Mouse (Mus musculus) CH12.LX (cell line): ENCODE measurements at regions not wholly inside any gene's neighbourhood (a gene's known extent, or its start where the extent isn't known, plus 50 kb on each side); places are given as distances from the start of the nearest gene placed in this dataset.

ENCODE experiments used
- DNase-seq: peaks from one replicate; pipeline ENCODE4 v3.0.0-alpha.2; 2013; ENCODE audit errors: extremely low read depth
- H3K27ac ChIP-seq: 2 replicates; pipeline ENCODE4 v1.5.1; 2012; ENCODE audit warnings: low read depth, mild to moderate bottlenecking, control low read depth, moderate library complexity; ENCODE audit not compliant: insufficient read depth
- H3K27me3 ChIP-seq: replicated peaks from 2 replicates; pipeline ENCODE3; 2012; ENCODE audit warnings: inconsistent platforms
- H3K36me3 ChIP-seq, 2 experiments: replicated peaks in 1 of 2; 2 replicates each; pipeline versions ENCODE3 to v1.6.1; 2012; ENCODE audit warnings: inconsistent platforms in 1 of 2, low read length in 1 of 2, mild to moderate bottlenecking in 1 of 2, mixed read lengths in 1 of 2, moderate library complexity in 1 of 2; ENCODE audit not compliant: control insufficient read depth in 1 of 2, insufficient read depth in 1 of 2
- H3K4me1 ChIP-seq, 2 experiments: 2 replicates each; pipeline ENCODE4 v1.6.1; 2012; ENCODE audit warnings: inconsistent platforms in 1 of 2, moderate library complexity in 1 of 2; ENCODE audit not compliant: insufficient read depth in 2 of 2, control insufficient read depth in 1 of 2
- H3K4me2 ChIP-seq: 2 replicates; pipeline ENCODE4 v1.6.1; 2012; ENCODE audit warnings: low read depth, mild to moderate bottlenecking, control low read depth; ENCODE audit not compliant: poor library complexity, insufficient read depth, severe bottlenecking
- H3K4me3 ChIP-seq, 3 experiments: fragments of 150-350 bp in 1 of 3; sonication (generic) in 1 of 3; replicated peaks in 1 of 3; 2 replicates each; pipeline versions ENCODE3 to v1.5.1; 2011 to 2012; ENCODE audit warnings: low read depth in 2 of 3, low read length in 2 of 3, mild to moderate bottlenecking in 2 of 3, moderate library complexity in 2 of 3, control low read depth in 1 of 3, improper control_type of control experiment in 1 of 3, inconsistent platforms in 1 of 3, mixed read lengths in 1 of 3; ENCODE audit not compliant: poor library complexity in 1 of 3
- H3K79me2 ChIP-seq: replicated peaks from 2 replicates; pipeline ENCODE4 v1.6.1; 2012; ENCODE audit warnings: mild to moderate bottlenecking, moderate library complexity; ENCODE audit not compliant: control insufficient read depth, poor library complexity, insufficient read depth, severe bottlenecking; ENCODE audit errors: extremely low read depth
- H3K9ac ChIP-seq: 2 replicates; pipeline ENCODE4 v1.6.1; 2012; ENCODE audit warnings: low read depth, mild to moderate bottlenecking, control low read depth, moderate library complexity; ENCODE audit not compliant: insufficient read depth
- H3K9me3 ChIP-seq: replicated peaks from 2 replicates; pipeline ENCODE3; 2012; ENCODE audit warnings: low read length, inconsistent platforms, mixed read lengths
- BHLHE40 ChIP-seq: IDR thresholded peaks from 2 replicates; pipeline ENCODE4 v1.6.1; 2011; ENCODE audit warnings: mild to moderate bottlenecking, low read depth, low read length, improper control_type of control experiment
- CHD2 ChIP-seq: IDR thresholded peaks from 2 replicates; pipeline ENCODE4 v1.6.1; 2011; ENCODE audit warnings: low read length, improper control_type of control experiment
- E2F4 ChIP-seq: IDR thresholded peaks from 2 replicates; pipeline ENCODE4 v1.6.1; 2011; ENCODE audit warnings: low read depth, low read length, improper control_type of control experiment; ENCODE audit not compliant: insufficient replicate concordance
- ELF1 ChIP-seq: IDR thresholded peaks from 2 replicates; pipeline ENCODE4 v1.6.1; 2014; ENCODE audit warnings: low read depth, mild to moderate bottlenecking, inconsistent platforms, low read length, improper control_type of control experiment
- EP300 ChIP-seq: IDR thresholded peaks from 2 replicates; pipeline ENCODE4 v1.6.1; 2011; ENCODE audit warnings: low read length, improper control_type of control experiment
- ETS1 ChIP-seq: conservative IDR thresholded peaks from 2 replicates; pipeline ENCODE4 v1.6.1; 2012; ENCODE audit warnings: low read depth, mild to moderate bottlenecking, inconsistent platforms, low read length, improper control_type of control experiment, moderate library complexity
- HCFC1 ChIP-seq: IDR thresholded peaks from 2 replicates; pipeline ENCODE4 v1.6.1; 2012; ENCODE audit warnings: low read depth, mild to moderate bottlenecking, inconsistent platforms, low read length, improper control_type of control experiment
- IRF4 ChIP-seq: IDR thresholded peaks from 2 replicates; pipeline ENCODE4 v1.6.1; 2014; ENCODE audit warnings: low read depth, mild to moderate bottlenecking, inconsistent platforms, low read length, improper control_type of control experiment
- JUN ChIP-seq: IDR thresholded peaks from 2 replicates; pipeline ENCODE4 v1.6.1; 2011; ENCODE audit warnings: low read depth, mild to moderate bottlenecking, low read length, improper control_type of control experiment, moderate library complexity; ENCODE audit not compliant: insufficient read depth
- MAZ ChIP-seq: IDR thresholded peaks from 2 replicates; pipeline ENCODE4 v1.6.1; 2012; ENCODE audit warnings: low read depth, mild to moderate bottlenecking, inconsistent platforms, low read length, improper control_type of control experiment, moderate library complexity
- MEF2A ChIP-seq: IDR thresholded peaks from 2 replicates; pipeline ENCODE4 v1.6.1; 2014; ENCODE audit warnings: low read depth, mild to moderate bottlenecking, inconsistent platforms, low read length, improper control_type of control experiment, borderline replicate concordance
- MXI1 ChIP-seq: IDR thresholded peaks from 2 replicates; pipeline ENCODE4 v1.6.1; 2011; ENCODE audit warnings: mild to moderate bottlenecking, low read depth, low read length, improper control_type of control experiment
- MYC ChIP-seq: IDR thresholded peaks from 2 replicates; pipeline ENCODE4 v1.6.1; 2011; ENCODE audit warnings: low read depth, mild to moderate bottlenecking, improper control_type of control experiment, low read length
- RAD21 ChIP-seq: IDR thresholded peaks from 2 replicates; pipeline ENCODE4 v1.6.1; 2011; ENCODE audit warnings: low read depth, mild to moderate bottlenecking, low read length, improper control_type of control experiment, moderate library complexity
- SIN3A ChIP-seq: IDR thresholded peaks from 2 replicates; pipeline ENCODE4 v1.6.1; 2012; ENCODE audit warnings: low read length, improper control_type of control experiment, inconsistent platforms
- TBP ChIP-seq: conservative IDR thresholded peaks from 2 replicates; pipeline ENCODE4 v1.6.1; 2011; ENCODE audit warnings: low read depth, low read length, improper control_type of control experiment
- TCF12 ChIP-seq: IDR thresholded peaks from 2 replicates; pipeline ENCODE4 v1.6.1; 2014; ENCODE audit warnings: low read depth, mild to moderate bottlenecking, inconsistent platforms, low read length, improper control_type of control experiment
- UBTF ChIP-seq: IDR thresholded peaks from 2 replicates; pipeline ENCODE4 v1.6.1; 2012; ENCODE audit warnings: low read depth, mild to moderate bottlenecking, inconsistent platforms, low read length, improper control_type of control experiment, moderate library complexity
- USF1 ChIP-seq: IDR thresholded peaks from 2 replicates; pipeline ENCODE4 v1.6.1; 2014; ENCODE audit warnings: low read depth, mild to moderate bottlenecking, inconsistent platforms, low read length, improper control_type of control experiment
- ZMIZ1 ChIP-seq: IDR thresholded peaks from 2 replicates; pipeline ENCODE4 v1.6.1; 2012; ENCODE audit warnings: low read depth, mild to moderate bottlenecking, inconsistent platforms, low read length, improper control_type of control experiment
- ZNF384 ChIP-seq: IDR thresholded peaks from 2 replicates; pipeline ENCODE4 v1.6.1; 2012; ENCODE audit warnings: low read depth, low read length, improper control_type of control experiment, inconsistent platforms
- dilution Hi-C: fragments of 300-500 bp; cut with MboI; formaldehyde crosslinking; loops from 2 replicates; pipeline ENCODE4 v1.14.3; 2020; ENCODE audit warnings: low sequenced_read_pairs; ENCODE audit not compliant: extremely low pct_unique_long_range_greater_than_20kb, extremely low pct_ligation_motif_present
- in situ Hi-C: fragments of 300-500 bp; cut with MboI; formaldehyde crosslinking; loops from 3 replicates; pipeline ENCODE4 v1.14.3; 2019; ENCODE audit warnings: low sequenced_read_pairs, low pct_ligation_motif_present, low pct_unique_long_range_greater_than_20kb, mixed read lengths

- dilution Hi-C loops (no loop called here), in situ Hi-C loops (no loop called here)
- Histone ChIP-seq H3K36me3 (no peaks in the 10 kb centered on the region), H3K4me3 (peak overlapping the region in 2 of 3 experiments; percentile 26 to 42), H3K27ac (peak overlapping the region; percentile 80), H3K27me3 (no peaks in the 10 kb centered on the region), H3K9ac (peak overlapping the region; percentile 9; the same call in 1 of the 2 replicates), H3K9me3 (no peaks in the 10 kb centered on the region), H3K4me1 (peaks cover 23 to 77% of the 10 kb centered on the region in 2 experiments), H3K4me2 (peak overlapping the region; percentile 89)
- TF ChIP-seq ELF1: no peak
- no peak for TF ChIP-seq SIN3A
- TF ChIP-seq ZNF384: peak; percentile 75
- TF ChIP-seq IRF4: peak; percentile 50
- TF ChIP-seq ZMIZ1: no peak
- TF ChIP-seq ETS1: peak; percentile 64; the same call in 1 of the 2 replicates
- 0 out of 2 replicates have a peak, but pooled peaks have one; percentile 16 for TF ChIP-seq TBP
- TF ChIP-seq HCFC1: no peak
- TF ChIP-seq JUN: no peak
- peak; percentile 79 for TF ChIP-seq EP300
- TF ChIP-seq MXI1: peak; percentile 0; the same call in 1 of the 2 replicates
- TF ChIP-seq E2F4: no peak
- no peak for TF ChIP-seq MAZ
- TF ChIP-seq BHLHE40: no peak; the same call in 1 of the 2 replicates
- TF ChIP-seq USF1: no peak
- TF ChIP-seq MEF2A: peak; percentile 86; the same call in 1 of the 2 replicates
- no peak for TF ChIP-seq CHD2
- TF ChIP-seq TCF12: peak; percentile 89
- no peak for TF ChIP-seq MYC
- TF ChIP-seq RAD21: no peak
- no peak for TF ChIP-seq UBTF
- TF ChIP-seq, all 38 proteins: peak for 8
- no peaks in the 10 kb centered on the region for H3K79me2 ChIP-seq
- peak; percentile 66 for DNase-seq
These were observed 90.6 kb upstream of the Fam98a start for GRCm38 (mm10) chr17:75642311-75642710.
